Mouse (Mus musculus): Measurements from ENCODE around the gene Galnt6.

Gene Galnt6

DNA sequence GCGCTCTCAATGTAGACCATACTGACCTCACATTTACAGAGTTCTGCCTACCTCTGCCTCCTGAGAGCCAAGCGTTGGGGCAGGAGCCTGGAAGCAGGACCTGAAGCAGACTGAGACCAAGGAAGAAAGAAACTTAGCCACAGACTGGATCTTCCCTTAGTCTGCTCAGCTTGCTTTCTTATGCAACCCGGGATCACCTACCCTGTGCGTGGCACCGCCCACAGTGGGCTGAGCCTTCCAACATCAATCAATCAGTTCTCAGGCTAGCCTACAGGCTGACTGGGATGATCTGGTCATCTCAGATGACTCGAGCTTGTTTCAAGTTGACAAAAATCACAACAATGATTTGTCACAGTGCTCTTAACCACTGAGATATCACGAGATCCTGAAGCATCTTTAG, 24.9 kb upstream of the Galnt6 start:
- peak; percentile 72 for DNase-seq (ENCODE audit: low read depth, low spot score)

DNA sequence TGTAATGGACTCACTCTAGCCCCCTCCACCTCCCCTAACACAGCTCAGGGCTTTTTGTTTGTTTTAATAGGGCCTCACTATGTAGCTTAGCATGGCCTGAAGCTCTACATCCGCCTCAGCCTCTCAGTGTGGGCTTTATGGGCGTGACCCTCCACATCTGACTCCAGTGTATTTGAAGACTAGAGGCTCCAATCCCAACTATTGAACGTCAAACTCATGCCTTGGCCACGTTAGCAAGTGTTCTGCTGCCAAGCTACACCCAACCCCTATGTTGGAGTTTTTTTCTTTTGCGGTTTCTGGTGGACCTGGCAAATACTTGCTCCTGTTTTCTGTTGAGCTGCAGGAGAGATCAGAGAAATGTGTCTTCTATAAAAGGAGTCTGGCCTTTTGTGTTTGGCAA, 23.9 kb upstream of the Galnt6 start:
- peak; percentile 35 for DNase-seq (ENCODE audit: low read depth, low spot score)

- DNase-seq (ENCODE audit: low read depth, low spot score) = peak; percentile 43
Measured at GRCm38 (mm10) chr15:100752439-100752838, 23.3 kb upstream of the Galnt6 start.

GRCm38 (mm10) chr15:100749751-100750538, 20.8 kb upstream of the Galnt6 start:
- DNase-seq (ENCODE audit: low read depth, low spot score) = peak; percentile 94

- no peak for DNase-seq (ENCODE audit: low read depth, low spot score)
Measured at GRCm38 (mm10) chr15:100748584-100748983, 19.4 kb upstream of the Galnt6 start.

GRCm38 (mm10) chr15:100747121-100747963, 18.2 kb upstream of the Galnt6 start:
- DNase-seq (ENCODE audit: low read depth, low spot score) = peak; percentile 70

GRCm38 (mm10) chr15:100746478-100747120, 17.4 kb upstream of the Galnt6 start:
- DNase-seq (ENCODE audit: low read depth, low spot score) = no peak

DNA sequence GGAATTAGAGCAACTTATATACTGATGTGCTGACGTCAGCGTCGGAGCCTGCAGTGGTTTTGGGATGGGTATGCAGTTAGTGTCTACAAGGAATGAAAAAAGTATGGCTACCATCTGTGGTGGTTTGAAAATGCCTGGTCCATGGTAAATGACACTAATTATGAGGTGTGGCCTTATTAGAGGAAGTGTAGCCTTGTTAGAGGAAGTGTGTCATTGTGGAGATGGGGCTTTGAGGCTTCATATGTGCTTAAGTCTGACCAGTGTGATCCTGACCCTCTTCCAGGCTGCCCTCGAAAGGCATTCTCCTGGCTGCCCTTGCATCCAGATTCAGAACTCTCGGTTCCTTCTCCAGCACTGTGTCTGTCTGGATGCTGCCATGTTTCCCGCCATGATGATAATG, 14.1 kb upstream of the Galnt6 start:
- DNase-seq (ENCODE audit: low read depth, low spot score) = no peak

GRCm38 (mm10) chr15:100739442-100739841, 10.3 kb upstream of the Galnt6 start:
- DNase-seq (ENCODE audit: low read depth, low spot score) = no peak

- no peak for DNase-seq (ENCODE audit: low read depth, low spot score)
Measured at GRCm38 (mm10) chr15:100738351-100738781, 9.2 kb upstream of the Galnt6 start.

GRCm38 (mm10) chr15:100737667-100738066, 8.5 kb upstream of the Galnt6 start:
- DNase-seq (ENCODE audit: low read depth, low spot score) = no peak

GRCm38 (mm10) chr15:100735953-100736300, 6.8 kb upstream of the Galnt6 start:
- DNase-seq (ENCODE audit: low read depth, low spot score) = no peak

GRCm38 (mm10) chr15:100735095-100735952, 6.1 kb upstream of the Galnt6 start:
- DNase-seq (ENCODE audit: low read depth, low spot score) = peak; percentile 19

GRCm38 (mm10) chr15:100732580-100732979, 3.4 kb upstream of the Galnt6 start:
- peak; percentile 91 for DNase-seq (ENCODE audit: low read depth, low spot score)

DNA sequence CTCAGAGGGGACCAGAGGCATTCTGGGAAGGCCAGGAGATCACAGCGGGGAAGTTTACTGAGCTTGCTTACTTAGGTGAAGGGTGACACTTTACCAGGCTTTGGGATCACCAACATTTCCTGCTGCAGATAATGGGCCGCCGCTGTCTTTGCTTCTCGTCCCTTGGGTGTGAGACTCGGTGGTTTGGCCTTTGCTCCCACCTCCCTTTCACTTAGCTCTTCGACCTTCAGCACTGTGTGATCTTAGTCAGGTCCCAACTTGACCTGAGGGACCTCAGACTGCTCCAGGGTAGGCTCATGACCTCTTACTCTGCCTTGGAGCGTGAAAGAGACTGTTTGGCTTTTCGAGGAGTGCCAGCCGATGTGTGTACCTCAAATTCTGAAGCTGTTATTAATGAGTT, 1.9 kb upstream of the Galnt6 start:
- DNase-seq (ENCODE audit: low read depth, low spot score) = no peak

DNA sequence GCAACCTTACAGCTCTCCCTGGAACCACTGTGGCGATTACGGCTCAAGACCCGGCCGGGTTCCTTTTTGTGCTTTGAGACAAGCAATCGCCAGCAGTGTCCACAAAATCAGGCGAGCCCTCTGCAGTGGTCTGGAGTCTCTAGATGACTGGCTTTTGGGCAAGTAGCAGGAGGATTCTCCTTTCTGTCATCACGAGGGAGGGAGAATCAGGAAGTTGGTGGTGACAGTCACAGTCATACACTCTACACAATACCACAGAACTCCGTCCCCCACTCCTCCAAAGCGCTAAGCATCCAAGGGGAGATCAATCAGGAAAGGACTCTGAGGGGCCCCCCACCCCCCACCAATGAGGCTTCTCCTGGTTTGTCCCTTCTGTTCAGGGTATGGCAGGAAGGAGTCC, 590 bp downstream of the Galnt6 start:
- peak; percentile 61 for DNase-seq (ENCODE audit: low read depth, low spot score)

DNA sequence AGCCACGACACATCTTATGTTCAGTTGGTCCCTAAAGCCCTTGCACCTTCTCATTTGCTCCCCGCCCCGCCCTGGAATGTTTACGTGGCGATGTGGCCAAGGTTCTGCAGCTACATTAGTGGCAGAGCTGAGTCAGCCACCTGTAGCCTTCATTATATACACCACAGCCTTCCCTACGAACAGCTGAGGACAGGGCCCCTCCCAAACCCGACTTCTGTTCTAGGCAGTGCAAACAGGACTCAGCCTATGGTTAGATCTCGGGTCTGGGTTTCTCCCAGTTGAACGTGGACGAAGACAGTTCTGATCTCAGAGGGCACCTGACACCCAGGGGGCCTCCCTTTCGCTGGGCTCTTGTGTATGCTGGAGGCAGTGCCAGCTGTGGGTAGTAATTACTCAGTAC, 1.3 kb downstream of the Galnt6 start:
- DNase-seq (ENCODE audit: low read depth, low spot score) = peak; percentile 70

DNA sequence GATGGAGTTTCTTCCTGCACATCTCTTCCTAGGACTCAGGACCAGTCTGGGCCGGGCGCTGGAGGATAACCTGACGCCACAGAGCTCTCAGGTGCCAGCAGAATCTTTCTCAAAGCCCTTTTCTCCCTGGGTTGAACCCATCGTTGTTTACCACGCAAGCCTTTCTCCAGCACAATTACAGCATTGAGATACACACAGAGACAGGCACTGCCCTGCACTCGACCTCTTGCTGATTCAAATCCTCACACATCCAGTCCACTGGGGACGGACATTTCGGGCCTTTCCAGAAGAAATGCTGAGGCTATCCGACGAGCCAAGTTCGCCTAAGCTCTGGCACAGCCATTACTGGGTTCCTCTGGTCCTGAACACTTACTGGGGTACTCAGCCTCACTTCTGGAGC, 2.5 kb downstream of the Galnt6 start:
- DNase-seq (ENCODE audit: low read depth, low spot score) = no peak

DNA sequence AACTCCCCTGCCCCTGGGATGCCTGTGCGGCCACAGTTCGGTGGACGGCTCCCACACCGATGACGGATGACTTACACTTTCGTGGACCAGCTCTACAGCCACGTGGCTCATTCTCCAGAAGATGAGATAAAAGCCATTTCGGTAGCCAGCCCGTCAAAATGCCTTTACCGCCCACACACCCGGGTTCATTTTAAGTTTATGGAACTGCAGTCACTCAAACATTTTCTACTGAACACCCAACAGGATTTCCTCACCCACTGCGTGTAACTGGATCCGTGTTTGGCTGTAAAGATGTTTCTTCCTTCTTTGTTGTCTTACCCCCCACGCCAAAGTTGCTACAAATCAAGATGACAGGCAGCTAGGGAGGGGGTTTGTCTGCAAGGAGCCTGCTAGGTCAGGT, 5.7 kb downstream of the Galnt6 start:
- peak; percentile 83 for DNase-seq (ENCODE audit: low read depth, low spot score)

DNA sequence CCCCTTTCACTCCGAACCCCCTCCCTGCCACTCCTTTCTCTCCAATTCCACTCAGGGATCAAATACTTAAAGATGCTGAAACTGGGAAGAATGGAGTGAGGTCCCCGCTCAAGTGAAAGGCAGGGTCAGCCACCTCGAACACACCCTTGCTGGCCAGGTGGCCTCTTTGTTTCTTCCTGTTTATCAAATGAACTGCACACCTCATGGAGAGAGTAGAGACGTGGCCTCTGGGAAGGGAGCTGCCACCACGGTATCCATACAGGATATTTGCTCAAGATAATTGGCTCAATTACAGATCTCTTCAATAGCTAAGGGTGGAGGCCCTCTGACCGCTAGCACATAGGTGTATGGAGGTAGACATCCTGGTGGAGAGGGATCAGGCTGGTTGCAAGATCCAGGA, 6.6 kb downstream of the Galnt6 start:
- DNase-seq (ENCODE audit: low read depth, low spot score) = no peak

DNA sequence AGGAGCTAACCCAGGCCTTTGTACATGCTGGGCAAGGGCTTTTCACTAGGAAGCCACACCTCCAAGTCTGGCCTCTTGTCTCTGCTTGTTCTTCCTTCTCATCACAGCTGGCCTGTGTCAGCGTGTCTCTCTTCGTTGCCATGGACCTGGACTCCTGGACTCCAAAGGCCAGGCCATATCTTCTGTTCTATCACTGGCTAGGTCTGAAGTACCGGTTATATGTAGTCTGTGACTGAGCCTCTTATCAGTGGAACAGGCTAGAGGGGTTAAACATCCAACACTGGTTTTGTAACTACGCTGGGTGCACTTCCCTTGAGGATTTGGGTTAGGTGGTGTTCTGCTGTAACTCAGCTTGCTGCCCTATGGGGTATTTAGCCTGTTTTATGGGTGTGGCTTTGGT, 7.2 kb downstream of the Galnt6 start:
- no peak for DNase-seq (ENCODE audit: low read depth, low spot score)
